Mouse (Mus musculus): ENCODE measurements around the gene Ccdc34. TPM values are rescaled to one million over a fixed set of nuclear protein-coding genes. Genes with fewer than 3 reads are reported as not detected.

Gene Ccdc34
- polyA plus RNA-seq, 1 experiment, result not detected

- Histone ChIP-seq H3K4me3 (ENCODE audit: insufficient read depth, low read depth, low read length) (no peak overlapping the region), H3K27ac (ENCODE audit: insufficient read depth, low read depth, low read length) (no peak overlapping the region), H3K4me1 (ENCODE audit: control insufficient read depth, insufficient read depth, low read length) (peaks cover 2% of the 10 kb centered on the region; the same call in 1 of the 2 replicates)
- 73% methylated on average over 13 of the region's 13 CpGs for WGBS
- TF ChIP-seq CTCF (IDR thresholded peaks at IDR 0.05; ENCODE audit: insufficient read depth, low read depth, low read length) (no peak), POLR2A (IDR thresholded peaks at IDR 0.05; ENCODE audit: insufficient read depth, low read depth, low read length) (no peak)
Measured at GRCm38 (mm10) chr2:110202716-110203497, 185.3 kb downstream of the Ccdc34 start.

- 87% methylated on average over 4 of the region's 4 CpGs for WGBS
- H3K27ac ChIP-seq (ENCODE audit: insufficient read depth, low read depth, low read length), result no peak overlapping the region
- H3K4me3 ChIP-seq (ENCODE audit: insufficient read depth, low read depth, low read length), result no peak overlapping the region
- H3K4me1 ChIP-seq (ENCODE audit: control insufficient read depth, insufficient read depth, low read length), result peaks cover 2% of the 10 kb centered on the region; the same call in 1 of the 2 replicates
- no peak for TF ChIP-seq POLR2A (IDR thresholded peaks at IDR 0.05; ENCODE audit: insufficient read depth, low read depth, low read length)
- no peak for TF ChIP-seq CTCF (IDR thresholded peaks at IDR 0.05; ENCODE audit: insufficient read depth, low read depth, low read length)
Measured at GRCm38 (mm10) chr2:110204169-110204568, 186.6 kb downstream of the Ccdc34 start.

- H3K4me3 ChIP-seq (ENCODE audit: insufficient read depth, low read depth, low read length), result no peak overlapping the region
- H3K27ac ChIP-seq (ENCODE audit: insufficient read depth, low read depth, low read length), result no peak overlapping the region
- 7% methylated on average over 14 of the region's 14 CpGs for WGBS
- no peak for TF ChIP-seq POLR2A (IDR thresholded peaks at IDR 0.05; ENCODE audit: insufficient read depth, low read depth, low read length)
- TF ChIP-seq CTCF (IDR thresholded peaks at IDR 0.05; ENCODE audit: insufficient read depth, low read depth, low read length), result no peak
- H3K4me1 ChIP-seq (ENCODE audit: control insufficient read depth, insufficient read depth, low read length), result no peaks in the 10 kb centered on the region
Measured at GRCm38 (mm10) chr2:110204705-110205318, 187.2 kb downstream of the Ccdc34 start.

- 68% methylated on average over 8 of the region's 8 CpGs for WGBS
- no peak overlapping the region for H3K4me3 ChIP-seq (ENCODE audit: insufficient read depth, low read depth, low read length)
- no peaks in the 10 kb centered on the region for H3K4me1 ChIP-seq (ENCODE audit: control insufficient read depth, insufficient read depth, low read length)
- H3K27ac ChIP-seq (ENCODE audit: insufficient read depth, low read depth, low read length), result 0 out of 2 replicates have a peak overlapping the region, but pooled peaks have one; percentile 25
- TF ChIP-seq CTCF (IDR thresholded peaks at IDR 0.05; ENCODE audit: insufficient read depth, low read depth, low read length) (no peak), POLR2A (IDR thresholded peaks at IDR 0.05; ENCODE audit: insufficient read depth, low read depth, low read length) (no peak)
Measured at GRCm38 (mm10) chr2:110210508-110211496, 193.2 kb downstream of the Ccdc34 start.

GRCm38 (mm10) chr2:110214278-110214677 is 196.7 kb downstream of the Ccdc34 start:
- Histone ChIP-seq H3K4me1 (ENCODE audit: control insufficient read depth, insufficient read depth, low read length) (no peaks in the 10 kb centered on the region), H3K4me3 (ENCODE audit: insufficient read depth, low read depth, low read length) (no peak overlapping the region), H3K27ac (ENCODE audit: insufficient read depth, low read depth, low read length) (no peak overlapping the region)
- TF ChIP-seq CTCF (IDR thresholded peaks at IDR 0.05; ENCODE audit: insufficient read depth, low read depth, low read length), result no peak
- TF ChIP-seq POLR2A (IDR thresholded peaks at IDR 0.05; ENCODE audit: insufficient read depth, low read depth, low read length), result no peak
- WGBS, result 83% methylated on average over 4 of the region's 4 CpGs

GRCm38 (mm10) chr2:110214991-110215684 is 197.5 kb downstream of the Ccdc34 start:
- TF ChIP-seq POLR2A (IDR thresholded peaks at IDR 0.05; ENCODE audit: insufficient read depth, low read depth, low read length) (no peak), CTCF (IDR thresholded peaks at IDR 0.05; ENCODE audit: insufficient read depth, low read depth, low read length) (no peak)
- no peak overlapping the region for H3K4me3 ChIP-seq (ENCODE audit: insufficient read depth, low read depth, low read length)
- H3K27ac ChIP-seq (ENCODE audit: insufficient read depth, low read depth, low read length), result no peak overlapping the region
- no peaks in the 10 kb centered on the region for H3K4me1 ChIP-seq (ENCODE audit: control insufficient read depth, insufficient read depth, low read length)
- 47% methylated on average over 9 of the region's 9 CpGs for WGBS

- Histone ChIP-seq H3K4me3 (ENCODE audit: insufficient read depth, low read depth, low read length) (no peak overlapping the region), H3K4me1 (ENCODE audit: control insufficient read depth, insufficient read depth, low read length) (no peaks in the 10 kb centered on the region), H3K27ac (ENCODE audit: insufficient read depth, low read depth, low read length) (no peak overlapping the region)
- 52% methylated on average over 3 of the region's 3 CpGs for WGBS
- no peak for TF ChIP-seq POLR2A (IDR thresholded peaks at IDR 0.05; ENCODE audit: insufficient read depth, low read depth, low read length)
- no peak for TF ChIP-seq CTCF (IDR thresholded peaks at IDR 0.05; ENCODE audit: insufficient read depth, low read depth, low read length)
Measured at GRCm38 (mm10) chr2:110215685-110216058, 198.1 kb downstream of the Ccdc34 start.

GRCm38 (mm10) chr2:110220492-110220891 is 202.9 kb downstream of the Ccdc34 start:
- H3K27ac ChIP-seq (ENCODE audit: insufficient read depth, low read depth, low read length), result no peak overlapping the region
- H3K4me3 ChIP-seq (ENCODE audit: insufficient read depth, low read depth, low read length), result no peak overlapping the region
- WGBS, result 86% methylated on average over 1 of the region's 1 CpGs
- TF ChIP-seq CTCF (IDR thresholded peaks at IDR 0.05; ENCODE audit: insufficient read depth, low read depth, low read length) (no peak), POLR2A (IDR thresholded peaks at IDR 0.05; ENCODE audit: insufficient read depth, low read depth, low read length) (no peak)
- no peaks in the 10 kb centered on the region for H3K4me1 ChIP-seq (ENCODE audit: control insufficient read depth, insufficient read depth, low read length)

All from olfactory bulb, adult 2 months (tissue).